Comparison of ENCODE assay signal across 7 mouse cellular contexts in genomic region chr4:126429347-126430079, GRCm38 (mm10). TPM values are rescaled to one million over a fixed set of nuclear protein-coding genes. Genes with fewer than 3 reads are reported as not detected.
DNase-seq lines count a peak whose midpoint lies in the region; ATAC-seq and TF ChIP-seq lines count a peak whose summit lies in the region.

Gene Ago3 (minus strand): TSS chr4:126429556.

- 0 out of 2 replicates have a peak, but pooled peaks cover 2% of the 10 kb centered on the region for H3K4me1 ChIP-seq in embryonic facial prominence, embryonic 12.5 days
- H3K4me1 ChIP-seq in heart, adult 2 months (ENCODE audit: control insufficient read depth, insufficient read depth, low read length): peaks cover 4% of the 10 kb centered on the region
- H3K4me1 ChIP-seq in limb, embryonic 13.5 days: peaks cover 7% of the 10 kb centered on the region
- peaks cover 9% of the 10 kb centered on the region for H3K4me1 ChIP-seq in midbrain, embryonic 16.5 days (ENCODE audit: control insufficient read depth, insufficient read depth, low read length)

- peak; percentile 76 for TF ChIP-seq POLR2A in heart, adult 2 months (IDR thresholded peaks at IDR 0.05; ENCODE audit: insufficient read depth, low read depth, low read length)

- intact Hi-C loops in heart, adult 2 months (cut with DNase I): loop anchor here (2.0 to 5.0 kb wide), 2 partner anchors 39 to 107 kb away; partner anchors contain the start of genes Adprhl2 and Ago1

- TF ChIP-seq CTCF in heart, adult 2 months (IDR thresholded peaks at IDR 0.05): no peak

- H3K4me2 ChIP-seq in embryonic facial prominence, embryonic 12.5 days (replicated peaks): peak within 1 kb of the TSS; percentile 83
- peak within 1 kb of the TSS; percentile 92 for H3K4me2 ChIP-seq in limb, embryonic 13.5 days (replicated peaks)
- peak within 1 kb of the TSS; percentile 95 for H3K4me2 ChIP-seq in midbrain, embryonic 16.5 days (ENCODE audit: low read length)

- peak; percentile 97 for DNase-seq in adrenal gland, postnatal 25 days
- peak; percentile 96 to 98 for DNase-seq in heart, adult 2 months
- peak; percentile 93 to 94 for DNase-seq in kidney, adult 8-10 months
- peak; percentile 86 to 94 for DNase-seq in spleen, postnatal 10 days (ENCODE audit: low spot score in 2 of 2)

- no peaks in the 10 kb centered on the region for H3K9me3 ChIP-seq in embryonic facial prominence, embryonic 12.5 days
- no peaks in the 10 kb centered on the region for H3K9me3 ChIP-seq in limb, embryonic 13.5 days
- no peaks in the 10 kb centered on the region for H3K9me3 ChIP-seq in midbrain, embryonic 16.5 days (replicated peaks; ENCODE audit: control insufficient read depth, low read length, poor library complexity, severe bottlenecking)

- no peaks in the 10 kb centered on the region for H3K79me2 ChIP-seq in heart, adult 2 months (replicated peaks; ENCODE audit: control insufficient read depth, insufficient read depth, low read length)

- peak within 1 kb of the TSS; percentile 88 for H3K9ac ChIP-seq in embryonic facial prominence, embryonic 12.5 days
- H3K9ac ChIP-seq in heart, adult 2 months (ENCODE audit: low read depth, low read length): peak within 1 kb of the TSS; percentile 92
- peak within 1 kb of the TSS; percentile 93 for H3K9ac ChIP-seq in limb, embryonic 13.5 days
- peak within 1 kb of the TSS; percentile 91 for H3K9ac ChIP-seq in midbrain, embryonic 16.5 days (ENCODE audit: low read depth, low read length)

- peak within 1 kb of the TSS; percentile 93 for H3K4me3 ChIP-seq in embryonic facial prominence, embryonic 12.5 days
- H3K4me3 ChIP-seq in heart, adult 2 months: peak within 1 kb of the TSS; percentile 65
- H3K4me3 ChIP-seq in limb, embryonic 13.5 days: peak within 1 kb of the TSS; percentile 94
- peak within 1 kb of the TSS; percentile 64 for H3K4me3 ChIP-seq in midbrain, embryonic 16.5 days (ENCODE audit: low read depth, low read length)

- H3K36me3 ChIP-seq in embryonic facial prominence, embryonic 12.5 days: no peaks in the 10 kb centered on the region
- H3K36me3 ChIP-seq in heart, adult 2 months (ENCODE audit: control insufficient read depth, insufficient read depth, low read length): no peaks in the 10 kb centered on the region; the same call in 1 of the 2 replicates
- H3K36me3 ChIP-seq in limb, embryonic 13.5 days: no peaks in the 10 kb centered on the region
- H3K36me3 ChIP-seq in midbrain, embryonic 16.5 days (ENCODE audit: control insufficient read depth, insufficient read depth, low read length): no peaks in the 10 kb centered on the region

- no peaks in the 10 kb centered on the region for H3K27me3 ChIP-seq in embryonic facial prominence, embryonic 12.5 days
- H3K27me3 ChIP-seq in heart, adult 2 months (ENCODE audit: control insufficient read depth, insufficient read depth, low read length): no peaks in the 10 kb centered on the region
- H3K27me3 ChIP-seq in limb, embryonic 13.5 days: no peaks in the 10 kb centered on the region
- H3K27me3 ChIP-seq in midbrain, embryonic 16.5 days (ENCODE audit: control insufficient read depth, insufficient read depth, low read depth, low read length): no peaks in the 10 kb centered on the region

- TF ChIP-seq EP300 in heart, adult 2 months (IDR thresholded peaks at IDR 0.05; ENCODE audit: insufficient read depth, low read depth, low read length): 0 out of 2 replicates have a peak, but pooled peaks have one; percentile 19

- WGBS in embryonic facial prominence, embryonic 12.5 days: under 1% methylated on average over 65 of the region's 65 CpGs
- WGBS in heart, adult 2 months: under 1% methylated on average over 65 of the region's 65 CpGs
- under 1% methylated on average over 56 of the region's 65 CpGs for WGBS in limb, embryonic 13.5 days
- WGBS in midbrain, embryonic 16.5 days: under 1% methylated on average over 53 of the region's 65 CpGs

- peak; percentile 95 for ATAC-seq in embryonic facial prominence, embryonic 12.5 days (ENCODE audit: insufficient number of reproducible peaks, insufficient read depth, low FRiP score, low TSS enrichment)
- ATAC-seq in limb, embryonic 13.5 days (ENCODE audit: low FRiP score, low read depth): peak; percentile 94
- peak; percentile 95 for ATAC-seq in midbrain, embryonic 16.5 days

- H3K27ac ChIP-seq in embryonic facial prominence, embryonic 12.5 days: peak within 1 kb of the TSS; percentile 82
- peak within 1 kb of the TSS; percentile 94 for H3K27ac ChIP-seq in heart, adult 2 months
- H3K27ac ChIP-seq in limb, embryonic 13.5 days: peak within 1 kb of the TSS; percentile 85
- peak within 1 kb of the TSS; percentile 92 for H3K27ac ChIP-seq in midbrain, embryonic 16.5 days (ENCODE audit: low read length)

RNA-seq across cellular contexts. Expression of gene Ago3, which starts in this region (rescaled TPM):
- 13.9 and 17.6 TPM in 2 replicates for total RNA-seq in adrenal gland, postnatal 25 days (2021)
- 19.3 and 19.9 TPM in 2 replicates for polyA plus RNA-seq in embryonic facial prominence, embryonic 12.5 days (2016; fragmentation: Nextera tagmentation; extraction: Ambion mirVana)
- total RNA-seq in heart, adult 2 months (2021): 10 to 100 TPM; 11.0 to 12.6 TPM
- 6.4 and 7.1 TPM in 2 replicates for polyA plus RNA-seq in heart, adult 2 months (2012; rRNA removed)
- polyA plus RNA-seq in limb, embryonic 13.5 days (2015; fragmentation: Nextera tagmentation; extraction: Ambion mirVana): 17.6 and 22.5 TPM in 2 replicates
- polyA plus RNA-seq in midbrain, embryonic 16.5 days (2015; fragmentation: Nextera tagmentation; extraction: Ambion mirVana): 14.3 and 18.5 TPM in 2 replicates

Comparison
In these comparisons a context has a peak if more than half of its experiments do, and no peak if none do; other contexts are left out.
1. Peak in every context shown above with its lines: DNase-seq, ATAC-seq, H3K4me3 ChIP-seq and H3K27ac ChIP-seq.